Mouse (Mus musculus) ES-Bruce4 (cell line): ENCODE results near the gene Rtn3.

ENCODE experiments used
- CTCF ChIP-seq: IDR thresholded peaks from one replicate; pipeline ENCODE4 v1.8.1; 2011; ENCODE audit warnings: low read depth, low read length
- EP300 ChIP-seq: IDR thresholded peaks from 2 replicates; pipeline ENCODE4 v1.6.1; 2011; ENCODE audit warnings: low read depth, low read length; ENCODE audit not compliant: insufficient read depth
- POLR2A ChIP-seq: IDR thresholded peaks from one replicate; pipeline ENCODE4 v1.8.1; 2011; ENCODE audit warnings: low read length; ENCODE audit not compliant: insufficient read depth

DNA sequence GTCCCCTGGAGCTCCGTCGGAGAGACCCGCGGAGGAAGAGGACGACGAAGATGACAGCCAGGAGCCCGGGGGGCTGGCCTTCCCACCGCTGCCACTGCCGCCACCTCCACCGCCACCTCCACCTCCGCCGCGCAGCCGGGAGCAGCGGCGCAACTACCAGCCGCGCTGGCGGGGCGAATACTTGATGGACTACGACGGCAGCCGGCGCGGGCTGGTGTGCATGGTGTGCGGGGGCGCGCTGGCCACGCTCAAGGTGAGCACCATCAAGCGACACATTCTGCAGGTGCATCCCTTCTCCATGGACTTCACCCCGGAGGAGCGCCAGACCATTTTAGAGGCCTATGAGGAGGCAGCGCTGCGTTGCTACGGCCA, 60.4 kb downstream of the Rtn3 start:
- TF ChIP-seq EP300, result no peak
- no peak for TF ChIP-seq CTCF
- TF ChIP-seq POLR2A, result no peak
